Mouse (Mus musculus) G1E-ER4 (cell line): ENCODE data around the gene Atp10a. TPM values are rescaled to one million over a fixed set of nuclear protein-coding genes. Genes with fewer than 3 reads are reported as not detected.

Source experiments
- GATA1 ChIP-seq: IDR thresholded peaks from one replicate; pipeline ENCODE4 v1.8.0; 2012; ENCODE audit warnings: low read length, inconsistent platforms
- polyA plus RNA-seq: library from polyadenylated mRNA; stranded (reverse); fragments of >175 nt; gene quantifications from 2 replicates; pipeline ENCODE4 v1.2.3, GENCODE M21; 2012

Atp10a gene
- polyA plus RNA-seq, 1 experiment, result not detected

GRCm38 (mm10) chr7:58873676-58874075 is 217.7 kb downstream of the Atp10a start:
- TF ChIP-seq GATA1, result no peak
